Mouse (Mus musculus) lung, embryonic 14.5 days (tissue): ENCODE data around the gene A230050P20Rik. TPM values are rescaled to one million over a fixed set of nuclear protein-coding genes. Genes with fewer than 3 reads are reported as not detected.
"Not testable (repeated sequence)": the region's sequence is repeated elsewhere in the genome, so short reads cannot be mapped to it uniquely, and the experiment has no call there.

ENCODE experiments used
- ATAC-seq: fragments of 200-750 bp; cut with Nextera tagmentation; 2 replicates; pipeline ENCODE4 v1.8.0; 2017; ENCODE audit warnings: mild to moderate bottlenecking, moderate TSS enrichment, moderate library complexity; ENCODE audit not compliant: insufficient read depth
- DNase-seq: peaks from one replicate; pipeline ENCODE4 v3.0.0-alpha.2; 2015
- H3K27ac ChIP-seq: fragments of 300-500 bp; sonication (generic); 2 replicates; pipeline ENCODE4 v1.5.1; 2014; ENCODE audit warnings: low read depth, mild to moderate bottlenecking, moderate library complexity
- H3K27me3 ChIP-seq: fragments of 300-500 bp; sonication (generic); 2 replicates; pipeline ENCODE4 v1.6.1; 2014; ENCODE audit warnings: low read length, control low read depth; ENCODE audit not compliant: insufficient read depth
- H3K36me3 ChIP-seq: fragments of 300-500 bp; sonication (generic); 2 replicates; pipeline ENCODE4 v1.6.1; 2014; ENCODE audit warnings: control low read depth; ENCODE audit not compliant: insufficient read depth
- H3K4me1 ChIP-seq: fragments of 300-500 bp; sonication (generic); 2 replicates; pipeline ENCODE4 v1.6.1; 2014; ENCODE audit warnings: antibody characterized with exemption, control low read depth; ENCODE audit not compliant: insufficient read depth
- H3K4me2 ChIP-seq: fragments of 300-500 bp; sonication (generic); 2 replicates; pipeline ENCODE4 v1.6.1; 2014; ENCODE audit warnings: mild to moderate bottlenecking
- H3K4me3 ChIP-seq: fragments of 300-500 bp; sonication (generic); 2 replicates; pipeline ENCODE4 v1.5.1; 2014; ENCODE audit warnings: low read depth, low read length
- H3K9ac ChIP-seq: fragments of 300-500 bp; sonication (generic); 2 replicates; pipeline ENCODE4 v1.6.1; 2014
- H3K9me3 ChIP-seq: fragments of 300-500 bp; sonication (generic); 2 replicates; pipeline ENCODE4 v1.6.1; 2016; ENCODE audit warnings: low read depth, low read length, control low read depth
- CTCF ChIP-seq: IDR thresholded peaks from 2 replicates; pipeline ENCODE4 v1.5.1; 2016; ENCODE audit warnings: antibody characterized with exemption, low read depth
- WGBS: fragments of 180-500 bp; shearing (Covaris S2); extraction: QIAGEN DNeasy Blood & Tissue Kit; methylation state at CpG from one replicate; pipeline ENCODE4 v1.1.7; 2014; 5-methylcytosine and 5-hydroxymethylcytosine counted together
- polyA plus RNA-seq: library from polyadenylated mRNA; unstranded; fragments of >200 nt; fragmentation: Nextera tagmentation; extraction: Ambion mirVana; gene quantifications from 2 replicates; pipeline ENCODE4 v1.2.1, GENCODE M21; 2014

A230050P20Rik gene
- 8.0 and 9.4 TPM in 2 replicates for polyA plus RNA-seq

DNA sequence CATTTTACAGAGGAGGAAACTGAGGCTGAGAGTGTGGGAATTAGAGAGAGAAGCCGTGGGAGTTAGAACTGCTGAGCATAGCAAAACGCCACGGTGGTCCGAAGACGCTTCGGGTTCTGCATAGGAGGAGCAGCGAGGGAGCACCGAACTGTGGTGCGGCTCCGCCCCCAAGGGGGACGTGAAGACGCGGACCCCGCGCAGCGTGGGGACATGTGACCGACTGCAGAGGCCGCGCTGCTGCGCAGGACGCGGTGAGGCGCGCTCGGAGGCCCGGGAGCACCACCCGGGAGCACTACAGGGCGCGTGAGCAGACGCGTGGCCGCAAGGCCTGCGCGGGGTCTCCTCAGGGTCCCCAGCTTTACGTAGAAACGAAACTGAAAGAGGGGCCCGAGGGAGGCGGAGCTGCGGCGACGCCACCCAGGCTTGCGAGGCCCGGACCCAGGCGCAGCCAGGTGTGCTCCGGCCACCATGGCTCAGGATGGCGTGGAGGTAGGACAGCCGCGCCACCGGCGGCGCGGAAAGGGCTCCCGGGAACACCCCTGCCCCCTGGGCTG, at the start of gene A230050P20Rik:
Gene A230050P20Rik (plus strand): TSS at position 195 of the 554 bp plus-strand sequence.
- H3K36me3 ChIP-seq = no peaks in the 10 kb centered on the region
- no peaks in the 10 kb centered on the region for H3K4me1 ChIP-seq
- DNase-seq (peak; percentile 66), ATAC-seq (peak; percentile 59)
- TF ChIP-seq CTCF = no peak
- no peaks in the 10 kb centered on the region for H3K9me3 ChIP-seq
- peak within 1 kb of the TSS; percentile 61 for H3K9ac ChIP-seq
- H3K27ac ChIP-seq = no peak within 1 kb of the TSS
- peak within 1 kb of the TSS; percentile 43 for H3K4me3 ChIP-seq
- H3K27me3 ChIP-seq = peaks cover 23% of the 10 kb centered on the region
- H3K4me2 ChIP-seq = peak within 1 kb of the TSS; percentile 67
- 7% methylated on average over 53 of the region's 53 CpGs for WGBS

DNA sequence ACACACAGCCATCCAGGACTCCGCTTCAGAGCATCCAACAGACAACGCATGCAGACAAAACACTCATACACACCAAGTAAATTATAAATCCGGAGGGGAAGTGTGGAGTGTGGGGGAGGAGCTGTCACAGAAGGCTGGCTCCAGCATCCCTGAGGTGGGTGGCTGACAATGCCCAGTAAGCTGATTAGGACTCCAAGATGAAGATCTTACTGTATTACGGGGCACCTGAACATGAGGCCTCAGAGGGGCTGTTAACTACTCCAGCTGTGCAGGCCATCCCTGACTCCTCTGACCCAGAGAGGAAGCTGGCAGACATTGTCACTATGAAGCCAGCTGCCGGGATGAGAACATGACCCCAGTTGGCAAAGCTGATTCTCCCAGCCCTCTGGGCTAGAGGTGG, 48.4 kb upstream of the A230050P20Rik start:
- 75% methylated on average over 5 of the region's 5 CpGs for WGBS
- DNase-seq (no peak), ATAC-seq (no peak)
- Histone ChIP-seq H3K27ac (no peak overlapping the region), H3K4me1 (no peaks in the 10 kb centered on the region), H3K4me2 (no peak overlapping the region), H3K9me3 (no peaks in the 10 kb centered on the region), H3K9ac (no peak overlapping the region), H3K4me3 (no peak overlapping the region), H3K36me3 (no peaks in the 10 kb centered on the region), H3K27me3 (no peaks in the 10 kb centered on the region)
- TF ChIP-seq CTCF = no peak

DNA sequence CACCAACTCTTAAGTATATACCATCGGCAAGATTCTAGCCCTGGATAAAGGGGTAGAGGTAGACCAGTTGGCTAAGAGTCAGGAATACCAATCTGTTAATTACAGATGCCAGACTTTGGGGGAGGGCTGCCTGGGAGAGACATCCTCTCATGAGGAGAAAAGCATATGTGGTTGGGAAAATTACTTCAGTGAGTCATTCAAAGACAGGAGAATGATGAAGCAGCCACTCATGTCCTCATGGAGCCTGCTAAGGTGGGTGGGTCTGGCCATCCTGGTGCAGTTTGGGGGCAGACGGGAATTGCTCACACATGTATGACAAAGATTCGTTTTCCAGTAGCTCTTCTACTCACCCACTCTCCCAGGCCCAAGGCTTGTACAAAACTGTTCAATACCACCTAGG, 45.6 kb upstream of the A230050P20Rik start:
- ATAC-seq = no peak
- Histone ChIP-seq H3K27ac (no peak overlapping the region), H3K27me3 (no peaks in the 10 kb centered on the region), H3K36me3 (no peaks in the 10 kb centered on the region), H3K4me2 (no peak overlapping the region), H3K9ac (no peak overlapping the region), H3K4me1 (no peaks in the 10 kb centered on the region), H3K4me3 (no peak overlapping the region), H3K9me3 (no peaks in the 10 kb centered on the region)
- WGBS = 77% methylated on average over 3 of the region's 3 CpGs
- no peak for TF ChIP-seq CTCF
- no peak for DNase-seq

DNA sequence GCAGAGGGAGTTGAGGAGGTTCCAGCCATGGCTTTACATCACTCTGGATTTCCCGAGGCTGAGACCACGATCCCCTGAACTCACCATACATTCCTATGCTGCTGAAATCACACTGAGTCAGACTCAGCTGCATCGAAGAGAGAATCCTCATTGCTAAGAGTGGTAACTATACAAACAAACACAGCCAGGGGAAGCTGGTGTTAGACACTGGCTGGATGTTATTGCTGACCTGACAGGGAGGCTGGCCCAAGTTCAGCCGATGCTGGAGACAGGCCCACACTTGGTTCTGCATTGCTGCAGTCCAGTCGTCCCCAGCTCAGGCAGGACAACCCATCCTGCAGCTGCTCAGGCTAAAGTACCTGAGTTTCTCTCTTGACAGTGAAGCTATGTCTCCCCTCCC, 42.7 kb upstream of the A230050P20Rik start:
- H3K4me1 ChIP-seq = no peaks in the 10 kb centered on the region
- H3K9me3 ChIP-seq = no peaks in the 10 kb centered on the region
- no peak for DNase-seq
- 35% methylated on average over 5 of the region's 5 CpGs for WGBS
- H3K9ac ChIP-seq = no peak overlapping the region
- no peaks in the 10 kb centered on the region for H3K36me3 ChIP-seq
- H3K27ac ChIP-seq = no peak overlapping the region
- no peak for TF ChIP-seq CTCF
- H3K27me3 ChIP-seq = no peaks in the 10 kb centered on the region
- no peak overlapping the region for H3K4me3 ChIP-seq
- ATAC-seq = no peak
- H3K4me2 ChIP-seq = no peak overlapping the region

GRCm38 (mm10) chr9:20828127-20828526, 40.3 kb upstream of the A230050P20Rik start:
- Histone ChIP-seq H3K4me1 (no peaks in the 10 kb centered on the region), H3K9ac (no peak overlapping the region), H3K4me3 (no peak overlapping the region), H3K4me2 (no peak overlapping the region), H3K36me3 (no peaks in the 10 kb centered on the region), H3K27me3 (no peaks in the 10 kb centered on the region), H3K27ac (no peak overlapping the region), H3K9me3 (no peaks in the 10 kb centered on the region)
- DNase-seq (no peak), ATAC-seq (no peak)
- WGBS = 89% methylated on average over 1 of the region's 1 CpGs
- no peak for TF ChIP-seq CTCF

DNA sequence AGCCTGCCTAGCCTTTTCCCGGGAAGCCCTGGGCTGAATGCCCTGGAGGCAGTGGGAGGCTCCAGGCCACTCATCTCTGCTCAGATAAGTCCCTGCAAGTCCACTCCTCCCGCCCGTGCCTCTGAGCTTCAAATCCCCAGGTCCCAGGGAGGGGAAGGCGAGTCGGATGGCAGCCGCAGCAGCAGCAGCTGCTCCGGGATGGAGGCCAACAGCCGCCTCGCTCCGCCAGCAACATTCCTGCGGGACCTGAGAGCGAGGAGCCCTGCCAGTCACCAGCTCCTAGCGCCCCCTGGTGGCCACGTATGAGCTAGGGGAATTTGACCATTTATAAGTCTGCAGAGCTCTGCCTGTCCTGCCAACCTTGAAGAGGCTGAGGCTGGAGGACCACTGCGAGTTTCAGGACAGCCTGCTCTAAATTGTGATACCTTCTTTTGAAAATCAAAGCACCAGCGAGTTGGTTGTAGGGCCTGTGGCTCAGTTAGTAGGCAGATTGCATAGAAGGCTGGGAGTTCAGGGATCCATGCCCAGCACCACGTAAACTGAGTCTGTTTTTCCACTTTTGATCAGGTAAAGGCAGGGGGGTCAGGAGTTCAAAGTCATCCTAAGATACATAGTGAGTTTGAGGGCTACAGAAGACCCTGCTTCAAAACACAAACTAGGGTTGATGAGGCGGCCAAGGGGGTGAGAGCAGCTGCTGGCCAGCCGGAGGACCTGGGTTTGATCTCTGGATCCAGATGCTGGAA, 37.4 kb upstream of the A230050P20Rik start:
- Histone ChIP-seq H3K27me3 (no peaks in the 10 kb centered on the region), H3K9ac (no peak overlapping the region), H3K36me3 (no peaks in the 10 kb centered on the region), H3K27ac (no peak overlapping the region), H3K4me1 (no peaks in the 10 kb centered on the region), H3K4me3 (no peak overlapping the region), H3K9me3 (no peaks in the 10 kb centered on the region), H3K4me2 (no peak overlapping the region)
- ATAC-seq = peak; percentile 96
- DNase-seq = peak; percentile 98
- 16% methylated on average over 19 of the region's 19 CpGs for WGBS
- TF ChIP-seq CTCF = peak; percentile 99

DNA sequence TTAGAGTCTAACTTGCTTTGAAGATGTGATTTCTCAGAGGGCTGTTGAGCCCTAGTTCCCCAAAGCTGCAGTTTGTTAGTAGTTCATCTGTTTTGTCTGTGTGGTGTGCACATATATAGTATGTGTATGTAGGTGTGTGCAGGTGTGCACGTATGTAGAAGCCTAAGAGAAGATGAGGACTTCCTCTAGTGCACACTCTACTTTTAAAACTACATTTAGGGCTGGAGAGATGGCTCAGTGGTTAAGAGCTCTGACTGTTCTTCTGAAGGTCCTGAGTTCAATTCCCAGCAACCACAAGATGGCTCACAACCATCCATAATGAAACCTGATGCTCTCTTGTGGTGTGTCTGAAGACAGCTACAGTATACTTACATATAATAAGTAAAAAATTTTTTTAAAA, 33.6 kb upstream of the A230050P20Rik start:
- 75% methylated on average over 1 of the region's 1 CpGs for WGBS
- H3K36me3 ChIP-seq = no peaks in the 10 kb centered on the region
- DNase-seq = no peak
- ATAC-seq = no peak
- H3K27me3 ChIP-seq = no peaks in the 10 kb centered on the region
- no peaks in the 10 kb centered on the region for H3K4me1 ChIP-seq
- H3K9me3 ChIP-seq = no peaks in the 10 kb centered on the region
- no peak for TF ChIP-seq CTCF
- no peak overlapping the region for H3K4me3 ChIP-seq
- no peak overlapping the region for H3K27ac ChIP-seq
- no peak overlapping the region for H3K9ac ChIP-seq
- no peak overlapping the region for H3K4me2 ChIP-seq

- H3K4me2 ChIP-seq, DNase-seq, H3K27me3 ChIP-seq, H3K4me1 ChIP-seq, H3K27ac ChIP-seq, H3K36me3 ChIP-seq, H3K9ac ChIP-seq, H3K4me3 ChIP-seq, ATAC-seq, H3K9me3 ChIP-seq: not testable (repeated sequence)
- 84% methylated on average over 11 of the region's 11 CpGs for WGBS
Measured at GRCm38 (mm10) chr9:20835431-20835954, 32.9 kb upstream of the A230050P20Rik start.
